24 mouse cellular contexts compared by ENCODE assay signal in genomic region chr9:75981139-75981538, GRCm38 (mm10). TPM values are rescaled to one million over a fixed set of nuclear protein-coding genes. Genes with fewer than 3 reads are reported as not detected.
DNase-seq lines count a peak whose midpoint lies in the region; ATAC-seq and TF ChIP-seq lines count a peak whose summit lies in the region.
"Had no signal": no experiment of that assay in that cellular context is flagged by ENCODE, and none has a peak within 500 bp of the region (broad histone marks: within the 10 kb centered on the region; RNA-seq: fewer than 3 reads in every experiment).

No protein-coding gene starts in this region.

- H3K9me3 ChIP-seq in lung, embryonic 14.5 days (ENCODE audit: low read depth, low read length): no peaks in the 10 kb centered on the region
- no peaks in the 10 kb centered on the region for H3K9me3 ChIP-seq in liver, embryonic 14.5 days (ENCODE audit: control insufficient read depth, low read length)
- H3K9me3 ChIP-seq in stomach, postnatal 0 days (ENCODE audit: control insufficient read depth, low read length): no peaks in the 10 kb centered on the region
- H3K9me3 ChIP-seq: embryonic facial prominence, embryonic 13.5 days; heart, embryonic 15.5 days; limb, embryonic 15.5 days; midbrain, embryonic 12.5 days; neural tube, embryonic 13.5 days had no signal

- H3K9ac ChIP-seq in lung, embryonic 14.5 days: no peak overlapping the region
- no peak overlapping the region for H3K9ac ChIP-seq in liver, embryonic 14.5 days (replicated peaks)
- H3K9ac ChIP-seq in stomach, postnatal 0 days (ENCODE audit: low read length): no peak overlapping the region
- H3K9ac ChIP-seq: embryonic facial prominence, embryonic 13.5 days; forebrain, postnatal 0 days; heart, embryonic 15.5 days; limb, embryonic 15.5 days; midbrain, embryonic 12.5 days; neural tube, embryonic 13.5 days had no signal

- DNase-seq in lung, embryonic 14.5 days: peak; percentile 30
- DNase-seq in lung, postnatal 14 days: no peak
- DNase-seq in c-Kit-positive CD71-positive TER-119-negative erythroid progenitor cells, embryonic 14.5 days (ENCODE audit: low read depth): peak; percentile 40
- DNase-seq in liver, embryonic 14.5 days (ENCODE audit: low read depth in 3 of 3, low spot score in 3 of 3): peak; percentile 40 to 56 (median 51)
- DNase-seq in stomach, postnatal 0 days (ENCODE audit: low spot score): peak; percentile 20
- no peak for DNase-seq in embryo, embryonic 9.5 days (ENCODE audit: extremely low spot score)
- no peak for DNase-seq in cerebellum, postnatal 36 days
- DNase-seq: adrenal gland, adult 8-10 months; B cell, adult 2 months; cerebellum, adult 9-10 months; forebrain, postnatal 0 days; gastrocnemius, postnatal 10 days; heart, adult 11 months; kidney, adult 2 months; kidney, postnatal 14 days; right cerebral cortex, adult 18-20 months; thymus, postnatal 4 days had no signal

- H3K27me3 ChIP-seq in lung, embryonic 14.5 days (ENCODE audit: insufficient read depth, low read length): no peaks in the 10 kb centered on the region
- no peaks in the 10 kb centered on the region for H3K27me3 ChIP-seq in liver, embryonic 14.5 days (ENCODE audit: control insufficient read depth, insufficient read depth, low read length)
- H3K27me3 ChIP-seq in stomach, postnatal 0 days (ENCODE audit: control insufficient read depth, insufficient read depth, low read length): no peaks in the 10 kb centered on the region
- H3K27me3 ChIP-seq: embryonic facial prominence, embryonic 13.5 days; heart, embryonic 15.5 days; limb, embryonic 15.5 days; midbrain, embryonic 12.5 days; neural tube, embryonic 13.5 days; Patski had no signal

- no peak overlapping the region for H3K27ac ChIP-seq in lung, embryonic 14.5 days (ENCODE audit: low read depth)
- H3K27ac ChIP-seq in liver, embryonic 14.5 days: peak overlapping the region; percentile 63
- H3K27ac ChIP-seq in stomach, postnatal 0 days (replicated peaks): no peak overlapping the region
- H3K27ac ChIP-seq: embryonic facial prominence, embryonic 13.5 days; heart, embryonic 15.5 days; layer of hippocampus, adult 2 months; limb, embryonic 15.5 days; midbrain, embryonic 12.5 days; neural tube, embryonic 13.5 days had no signal

- peak; percentile 70 for TF ChIP-seq EP300 in liver, embryonic 14.5 days (IDR thresholded peaks at IDR 0.05; ENCODE audit: low read depth)
- no peak for TF ChIP-seq EP300 in stomach, postnatal 0 days (optimal IDR thresholded peaks at IDR 0.05)

- H3K36me3 ChIP-seq in lung, embryonic 14.5 days (ENCODE audit: insufficient read depth): no peaks in the 10 kb centered on the region
- H3K36me3 ChIP-seq in liver, embryonic 14.5 days (replicated peaks; ENCODE audit: control insufficient read depth, insufficient read depth, low read depth): no peaks in the 10 kb centered on the region
- no peaks in the 10 kb centered on the region for H3K36me3 ChIP-seq in stomach, postnatal 0 days (ENCODE audit: control insufficient read depth, insufficient read depth, low read length)
- H3K36me3 ChIP-seq: embryonic facial prominence, embryonic 13.5 days; heart, embryonic 15.5 days; limb, embryonic 15.5 days; midbrain, embryonic 12.5 days; neural tube, embryonic 13.5 days had no signal

- no peaks in the 10 kb centered on the region for H3K4me1 ChIP-seq in lung, embryonic 14.5 days (ENCODE audit: insufficient read depth)
- peaks cover 24 to 33% of the 10 kb centered on the region in 2 experiments for H3K4me1 ChIP-seq in liver, embryonic 14.5 days (replicated peaks; ENCODE audit: control insufficient read depth in 2 of 2, insufficient read depth in 2 of 2, low read length in 1 of 2)
- H3K4me1 ChIP-seq in stomach, postnatal 0 days (replicated peaks; ENCODE audit: control insufficient read depth, insufficient read depth): no peaks in the 10 kb centered on the region
- H3K4me1 ChIP-seq: embryonic facial prominence, embryonic 13.5 days; heart, embryonic 15.5 days; limb, embryonic 15.5 days; midbrain, embryonic 12.5 days; neural tube, embryonic 13.5 days had no signal

- H3K4me2 ChIP-seq in lung, embryonic 14.5 days: no peak overlapping the region
- peak overlapping the region; percentile 56 for H3K4me2 ChIP-seq in liver, embryonic 14.5 days (ENCODE audit: low read depth)
- no peak overlapping the region for H3K4me2 ChIP-seq in stomach, postnatal 0 days (replicated peaks; ENCODE audit: low read depth)
- H3K4me2 ChIP-seq: embryonic facial prominence, embryonic 13.5 days; heart, embryonic 15.5 days; limb, embryonic 15.5 days; midbrain, embryonic 12.5 days; neural tube, embryonic 13.5 days had no signal

- no peak overlapping the region for H3K4me3 ChIP-seq in lung, embryonic 14.5 days (ENCODE audit: low read depth, low read length)
- no peak overlapping the region for H3K4me3 ChIP-seq in liver, embryonic 14.5 days (ENCODE audit: insufficient read depth in 1 of 2, low read depth in 2 of 2, low read length in 2 of 2)
- H3K4me3 ChIP-seq in stomach, postnatal 0 days (ENCODE audit: low read depth, low read length): no peak overlapping the region
- H3K4me3 ChIP-seq: embryonic facial prominence, embryonic 13.5 days; heart, embryonic 15.5 days; layer of hippocampus, adult 2 months; limb, embryonic 15.5 days; midbrain, embryonic 12.5 days; neural tube, embryonic 13.5 days had no signal

- WGBS in lung, embryonic 14.5 days: 39% methylated on average over 1 of the region's 1 CpGs
- WGBS in liver, embryonic 14.5 days (ENCODE audit: insufficient replicate concordance): 0% methylated on average over 1 of the region's 1 CpGs
- 46% methylated on average over 1 of the region's 1 CpGs for WGBS in stomach, postnatal 0 days

- ATAC-seq in lung, embryonic 14.5 days (ENCODE audit: insufficient read depth): no peak
- ATAC-seq in liver, embryonic 14.5 days (ENCODE audit: insufficient read depth): peak; percentile 64
- peak; percentile 80; the same call in 1 of the 2 replicates for ATAC-seq in stomach, postnatal 0 days (ENCODE audit: low FRiP score, low TSS enrichment)
- ATAC-seq: forebrain, postnatal 0 days; Patski had no signal

- TF ChIP-seq CTCF in lung, embryonic 14.5 days (IDR thresholded peaks at IDR 0.05; ENCODE audit: low read depth): no peak
- no peak for TF ChIP-seq CTCF in liver, embryonic 14.5 days (IDR thresholded peaks at IDR 0.05; ENCODE audit: low read depth)
- no peak for TF ChIP-seq CTCF in stomach, postnatal 0 days (IDR thresholded peaks at IDR 0.05; ENCODE audit: low read depth)

RNA-seq across cellular contexts. Expression of gene Hmgcll1, which starts 33.5 kb away (rescaled TPM):
- polyA plus RNA-seq in lung, embryonic 14.5 days (2014; fragmentation: Nextera tagmentation; extraction: Ambion mirVana): 9.3 and 9.5 TPM in 2 replicates
- 0.10 and 0.13 TPM in 2 replicates for polyA plus RNA-seq in liver, embryonic 14.5 days (2012; rRNA removed)
- 0.15 TPM in 2 replicates for polyA plus RNA-seq in liver, embryonic 14.5 days (2014; fragmentation: Nextera tagmentation; extraction: Ambion mirVana)
- 1.0 and 1.2 TPM in 2 replicates for polyA plus RNA-seq in stomach, postnatal 0 days (2015; fragmentation: Nextera tagmentation; extraction: Ambion mirVana)

Comparison
In these comparisons a context has a peak if more than half of its experiments do, and no peak if none do; other contexts are left out.
1. DNase-seq: peak in lung, embryonic 14.5 days (single experiment), c-Kit-positive CD71-positive TER-119-negative erythroid progenitor cells, embryonic 14.5 days (single experiment), liver, embryonic 14.5 days (3 of 3) and stomach, postnatal 0 days (single experiment); none in lung, postnatal 14 days (single experiment), embryo, embryonic 9.5 days (single experiment) and cerebellum, postnatal 36 days (0 of 2).